Mouse (Mus musculus) macrophage (primary cell): Measurements from ENCODE around the gene Iqsec1. TPM values are rescaled to one million over a fixed set of nuclear protein-coding genes. Genes with fewer than 3 reads are reported as not detected.

Source experiments
- H3K27ac ChIP-seq: fragments of 350-480 bp; formaldehyde crosslinking; 2 replicates; pipeline ENCODE4 v1.9.0; 2021
- H3K36me3 ChIP-seq: fragments of 350-480 bp; formaldehyde crosslinking; 2 replicates; pipeline ENCODE4 v1.9.0; 2021; ENCODE audit errors: inconsistent target
- H3K4me3 ChIP-seq: fragments of 350-480 bp; formaldehyde crosslinking; 2 replicates; pipeline ENCODE4 v1.9.0; 2021; ENCODE audit errors: inconsistent target
- H3K79me2 ChIP-seq: fragments of 350-480 bp; formaldehyde crosslinking; 2 replicates; pipeline ENCODE4 v1.9.0; 2021; ENCODE audit errors: inconsistent target
- WGBS: methylation state at CpG from one replicate; pipeline ENCODE4 v1.1.7; 2026; ENCODE audit warnings: inconsistent platforms; ENCODE audit not compliant: missing documents; 5-methylcytosine and 5-hydroxymethylcytosine counted together
- polyA plus RNA-seq: library from polyadenylated mRNA; stranded (reverse); fragments of 250-400 nt; gene quantifications from 3 replicates; pipeline ENCODE4 v1.2.4, GENCODE M21; 2018; ENCODE audit warnings: inconsistent platforms

Iqsec1 gene
- polyA plus RNA-seq, 1 experiment from 2014 or later = 135 TPM

GRCm38 (mm10) chr6:90781921-90782770 lies 206.3 kb downstream of the Iqsec1 start:
- 71% methylated on average over 19 of the region's 19 CpGs for WGBS
- Histone ChIP-seq H3K4me3 (no peak overlapping the region), H3K79me2 (no peaks in the 10 kb centered on the region), H3K36me3 (no peaks in the 10 kb centered on the region), H3K27ac (no peak overlapping the region)

GRCm38 (mm10) chr6:90780532-90780931 lies 208.0 kb downstream of the Iqsec1 start:
- no peak overlapping the region for H3K27ac ChIP-seq

GRCm38 (mm10) chr6:90778841-90779240 lies 209.6 kb downstream of the Iqsec1 start:
- Histone ChIP-seq H3K27ac (no peak overlapping the region), H3K4me3 (no peak overlapping the region), H3K36me3 (no peaks in the 10 kb centered on the region), H3K79me2 (no peaks in the 10 kb centered on the region)
- 85% methylated on average over 6 of the region's 6 CpGs for WGBS

More at GRCm38 (mm10) chr6:90780532-90780931, 208.0 kb downstream of the Iqsec1 start:
- Histone ChIP-seq H3K79me2 (no peaks in the 10 kb centered on the region), H3K36me3 (no peaks in the 10 kb centered on the region), H3K4me3 (no peak overlapping the region)
- WGBS = 86% methylated on average over 2 of the region's 2 CpGs

GRCm38 (mm10) chr6:90777302-90777701 lies 211.2 kb downstream of the Iqsec1 start:
- no peaks in the 10 kb centered on the region for H3K36me3 ChIP-seq

GRCm38 (mm10) chr6:90775606-90776005 lies 212.9 kb downstream of the Iqsec1 start:
- no peaks in the 10 kb centered on the region for H3K36me3 ChIP-seq
- H3K27ac ChIP-seq = no peak overlapping the region
- H3K4me3 ChIP-seq = no peak overlapping the region
- 0% methylated on average over 1 of the region's 1 CpGs for WGBS
- no peaks in the 10 kb centered on the region for H3K79me2 ChIP-seq

More at GRCm38 (mm10) chr6:90777302-90777701, 211.2 kb downstream of the Iqsec1 start:
- Histone ChIP-seq H3K4me3 (no peak overlapping the region), H3K79me2 (no peaks in the 10 kb centered on the region), H3K27ac (no peak overlapping the region)
- 100% methylated on average over 1 of the region's 1 CpGs for WGBS

- no peaks in the 10 kb centered on the region for H3K79me2 ChIP-seq
- H3K4me3 ChIP-seq = no peak overlapping the region
- no peak overlapping the region for H3K27ac ChIP-seq
- H3K36me3 ChIP-seq = no peaks in the 10 kb centered on the region
These were observed 214.7 kb downstream of the Iqsec1 start for GRCm38 (mm10) chr6:90773811-90774233.

- Histone ChIP-seq H3K27ac (no peak overlapping the region), H3K36me3 (no peaks in the 10 kb centered on the region), H3K79me2 (no peaks in the 10 kb centered on the region), H3K4me3 (no peak overlapping the region)
- 84% methylated on average over 5 of the region's 5 CpGs for WGBS
These were observed 216.4 kb downstream of the Iqsec1 start for GRCm38 (mm10) chr6:90772120-90772519.

GRCm38 (mm10) chr6:90768526-90768925 lies 220.0 kb downstream of the Iqsec1 start:
- H3K79me2 ChIP-seq = no peaks in the 10 kb centered on the region
- no peaks in the 10 kb centered on the region for H3K36me3 ChIP-seq
- 94% methylated on average over 2 of the region's 2 CpGs for WGBS
- H3K4me3 ChIP-seq = no peak overlapping the region
- H3K27ac ChIP-seq = no peak overlapping the region

- H3K4me3 ChIP-seq = no peak overlapping the region
- H3K79me2 ChIP-seq = no peaks in the 10 kb centered on the region
- 100% methylated on average over 1 of the region's 1 CpGs for WGBS
- no peaks in the 10 kb centered on the region for H3K36me3 ChIP-seq
- no peak overlapping the region for H3K27ac ChIP-seq
These were observed 220.6 kb downstream of the Iqsec1 start for GRCm38 (mm10) chr6:90767874-90768273.

GRCm38 (mm10) chr6:90764753-90765152 lies 223.7 kb downstream of the Iqsec1 start:
- Histone ChIP-seq H3K27ac (no peak overlapping the region), H3K36me3 (no peaks in the 10 kb centered on the region), H3K4me3 (no peak overlapping the region), H3K79me2 (no peaks in the 10 kb centered on the region)
- 100% methylated on average over 2 of the region's 2 CpGs for WGBS

- 69% methylated on average over 10 of the region's 18 CpGs for WGBS
- H3K4me3 ChIP-seq = no peak overlapping the region
- no peaks in the 10 kb centered on the region for H3K79me2 ChIP-seq
- H3K27ac ChIP-seq = no peak overlapping the region
- H3K36me3 ChIP-seq = no peaks in the 10 kb centered on the region
These were observed 224.4 kb downstream of the Iqsec1 start for GRCm38 (mm10) chr6:90763959-90764591.

- WGBS = 68% methylated on average over 4 of the region's 4 CpGs
- Histone ChIP-seq H3K4me3 (no peak overlapping the region), H3K36me3 (no peaks in the 10 kb centered on the region), H3K79me2 (no peaks in the 10 kb centered on the region), H3K27ac (no peak overlapping the region)
These were observed 225.2 kb downstream of the Iqsec1 start for GRCm38 (mm10) chr6:90763295-90763694.

GRCm38 (mm10) chr6:90762120-90762736 lies 226.3 kb downstream of the Iqsec1 start:
- WGBS = 73% methylated on average over 2 of the region's 2 CpGs
- H3K4me3 ChIP-seq = no peak overlapping the region
- no peak overlapping the region for H3K27ac ChIP-seq
- H3K79me2 ChIP-seq = no peaks in the 10 kb centered on the region
- H3K36me3 ChIP-seq = no peaks in the 10 kb centered on the region

GRCm38 (mm10) chr6:90761301-90762056 lies 227.0 kb downstream of the Iqsec1 start:
- no peak overlapping the region for H3K4me3 ChIP-seq
- WGBS = 95% methylated on average over 4 of the region's 4 CpGs
- no peaks in the 10 kb centered on the region for H3K36me3 ChIP-seq
- no peak overlapping the region for H3K27ac ChIP-seq
- H3K79me2 ChIP-seq = peaks cover 5% of the 10 kb centered on the region; the same call in 1 of the 2 replicates
